8 mouse cellular contexts compared by ENCODE assay signal in genomic region chr6:35252477-35253346, GRCm38 (mm10). TPM values are rescaled to one million over a fixed set of nuclear protein-coding genes. Genes with fewer than 3 reads are reported as not detected.
A peak's percentile ranks its signal among the peaks of the same experiment; 100 is the strongest.
DNase-seq lines count a peak whose midpoint lies in the region; ATAC-seq lines count a peak whose summit lies in the region.

No protein-coding gene starts in this region.

- ATAC-seq in activated CD4-positive, CD25-positive, alpha-beta regulatory T cell, adult 4 months: peak; percentile 92
- ATAC-seq in common myeloid progenitor, adult 5-6 weeks (replicated peaks; ENCODE audit: low read depth, poor library complexity, severe bottlenecking): peak; percentile 67
- peak; percentile 71 for ATAC-seq in megakaryocyte-erythroid progenitor cell, adult 5-6 weeks (replicated peaks; ENCODE audit: low FRiP score, low TSS enrichment, poor library complexity, severe bottlenecking)

- peak; percentile 70 to 80 for DNase-seq in gastrocnemius, adult 8-10 months (ENCODE audit: low spot score in 2 of 2)
- peak; percentile 60 for DNase-seq in hindlimb bud, embryonic 11.5 days (ENCODE audit: extremely low spot score, low read depth, low spot score)
- DNase-seq in left cerebral cortex, postnatal 10 days (ENCODE audit: extremely low spot score in 1 of 2, low spot score in 2 of 2): peak; percentile 75 to 93
- DNase-seq in right cerebral cortex, postnatal 25 days: peak; percentile 84
- peak; percentile 88 to 91 for DNase-seq in urinary bladder, postnatal 4 days (ENCODE audit: low spot score in 2 of 2)

- intact Hi-C loops in left cerebral cortex, postnatal 10 days (cut with DNase I): loop anchor here (10.0 kb wide), 2 partner anchors 122 to 312 kb away; no protein-coding TSS in a partner anchor

RNA-seq across cellular contexts. Expression of gene Slc13a4, which starts 55.2 kb away (rescaled TPM):
- polyA plus RNA-seq in activated CD4-positive, CD25-positive, alpha-beta regulatory T cell, adult 4 months (2017; shearing (Covaris generic)): under 1 TPM in 1 of 2 experiments, not detected in 1; 0.25 TPM
- not detected in 2 replicates for total RNA-seq in common myeloid progenitor, adult 5-6 weeks (2017)
- not detected for total RNA-seq in gastrocnemius, adult 8-10 months (2022)
- total RNA-seq in left cerebral cortex, postnatal 10 days (2021): 10 to 100 TPM; 10.5 TPM
- total RNA-seq in megakaryocyte-erythroid progenitor cell, adult 5-6 weeks (2014; fragmentation: Nextera tagmentation): not detected in 2 replicates
- not detected in 2 replicates for total RNA-seq in megakaryocyte-erythroid progenitor cell, adult 5-6 weeks (2017)

Comparison
In these comparisons a context has a peak if more than half of its experiments do, and no peak if none do; other contexts are left out.
1. Peak in every context shown above with its lines: DNase-seq and ATAC-seq.
2. RNA of gene Slc13a4, which starts 55.2 kb away (total RNA-seq): 10.5 TPM in left cerebral cortex, postnatal 10 days; not detected in gastrocnemius, adult 8-10 months, not detected in common myeloid progenitor, adult 5-6 weeks and not detected in megakaryocyte-erythroid progenitor cell, adult 5-6 weeks; every median in the first group is over 10 times any median in the second.